Mouse (Mus musculus): ENCODE results near the gene Atl3. TPM values are rescaled to one million over a fixed set of nuclear protein-coding genes. Genes with fewer than 3 reads are reported as not detected.

The Atl3 gene
- polyA plus RNA-seq, 2 experiments, result 7.3 to 7.5 TPM

GRCm38 (mm10) chr19:7557328-7557822 lies 63.5 kb downstream of the Atl3 start, which contains the start of gene Pla2g16:
Gene Pla2g16, plus strand, starts transcription at chr19:7557459.
- peaks cover 24 to 30% of the 10 kb centered on the region in 2 experiments for H3K4me1 ChIP-seq (replicated peaks; ENCODE audit: control insufficient read depth in 2 of 2, insufficient read depth in 2 of 2, low read length in 1 of 2)
- TF ChIP-seq EP300 (IDR thresholded peaks at IDR 0.05; ENCODE audit: low read depth) (no peak), CTCF (IDR thresholded peaks at IDR 0.05; ENCODE audit: low read depth) (peak; percentile 57)
- WGBS (ENCODE audit: insufficient replicate concordance), result 1% methylated on average over 27 of the region's 27 CpGs
- H3K36me3 ChIP-seq (replicated peaks; ENCODE audit: control insufficient read depth, insufficient read depth, low read depth), result no peaks in the 10 kb centered on the region
- H3K4me3 ChIP-seq (ENCODE audit: insufficient read depth in 1 of 2, low read depth in 2 of 2, low read length in 2 of 2), result peak within 1 kb of the TSS; percentile 70 to 93
- H3K27ac ChIP-seq, result peak within 1 kb of the TSS; percentile 46
- no peaks in the 10 kb centered on the region for H3K9me3 ChIP-seq (ENCODE audit: control insufficient read depth, low read length)
- no peaks in the 10 kb centered on the region for H3K27me3 ChIP-seq (ENCODE audit: control insufficient read depth, insufficient read depth, low read length)
- H3K9ac ChIP-seq (replicated peaks), result peak within 1 kb of the TSS; percentile 82
- ATAC-seq (ENCODE audit: insufficient read depth), result peak; percentile 91
- peak; percentile 72 to 73 (median 72) for DNase-seq (ENCODE audit: low read depth in 3 of 3, low spot score in 3 of 3)
- peak within 1 kb of the TSS; percentile 77 for H3K4me2 ChIP-seq (ENCODE audit: low read depth)

- Histone ChIP-seq H3K36me3 (replicated peaks; ENCODE audit: control insufficient read depth, insufficient read depth, low read depth) (no peaks in the 10 kb centered on the region), H3K9ac (replicated peaks) (peak overlapping the region; percentile 82), H3K27me3 (ENCODE audit: control insufficient read depth, insufficient read depth, low read length) (no peaks in the 10 kb centered on the region), H3K27ac (peak overlapping the region; percentile 46), H3K4me1 (replicated peaks; ENCODE audit: control insufficient read depth in 2 of 2, insufficient read depth in 2 of 2, low read length in 1 of 2) (peaks cover 20 to 26% of the 10 kb centered on the region in 2 experiments), H3K4me2 (ENCODE audit: low read depth) (peak overlapping the region; percentile 77), H3K9me3 (ENCODE audit: control insufficient read depth, low read length) (no peaks in the 10 kb centered on the region), H3K4me3 (ENCODE audit: insufficient read depth in 1 of 2, low read depth in 2 of 2, low read length in 2 of 2) (peak overlapping the region; percentile 70 to 93)
- no peak for DNase-seq (ENCODE audit: low read depth in 3 of 3, low spot score in 3 of 3)
- ATAC-seq (ENCODE audit: insufficient read depth), result peak; percentile 49
- 5% methylated on average over 4 of the region's 4 CpGs for WGBS (ENCODE audit: insufficient replicate concordance)
- TF ChIP-seq CTCF (IDR thresholded peaks at IDR 0.05; ENCODE audit: low read depth) (no peak), EP300 (IDR thresholded peaks at IDR 0.05; ENCODE audit: low read depth) (no peak)
These were observed 64.0 kb downstream of the Atl3 start for GRCm38 (mm10) chr19:7557844-7558243.

- Histone ChIP-seq H3K4me2 (ENCODE audit: low read depth) (peak overlapping the region; percentile 77), H3K9me3 (ENCODE audit: control insufficient read depth, low read length) (no peaks in the 10 kb centered on the region), H3K4me3 (ENCODE audit: insufficient read depth in 1 of 2, low read depth in 2 of 2, low read length in 2 of 2) (peak overlapping the region; percentile 70 to 93), H3K9ac (replicated peaks) (peak overlapping the region; percentile 82), H3K36me3 (replicated peaks; ENCODE audit: control insufficient read depth, insufficient read depth, low read depth) (no peaks in the 10 kb centered on the region), H3K27ac (no peak overlapping the region), H3K4me1 (replicated peaks; ENCODE audit: control insufficient read depth in 2 of 2, insufficient read depth in 2 of 2, low read length in 1 of 2) (peaks cover 11 to 17% of the 10 kb centered on the region in 2 experiments), H3K27me3 (ENCODE audit: control insufficient read depth, insufficient read depth, low read length) (no peaks in the 10 kb centered on the region)
- no peak for TF ChIP-seq EP300 (IDR thresholded peaks at IDR 0.05; ENCODE audit: low read depth)
- TF ChIP-seq CTCF (IDR thresholded peaks at IDR 0.05; ENCODE audit: low read depth), result no peak
- ATAC-seq (ENCODE audit: insufficient read depth) (no peak), DNase-seq (ENCODE audit: low read depth in 3 of 3, low spot score in 3 of 3) (no peak)
- WGBS (ENCODE audit: insufficient replicate concordance), result 66% methylated on average over 4 of the region's 4 CpGs
These were observed 64.8 kb downstream of the Atl3 start for GRCm38 (mm10) chr19:7558675-7559074.

GRCm38 (mm10) chr19:7559986-7560385 lies 66.1 kb downstream of the Atl3 start:
- DNase-seq (ENCODE audit: low read depth in 3 of 3, low spot score in 3 of 3), result no peak
- no peak for ATAC-seq (ENCODE audit: insufficient read depth)
- Histone ChIP-seq H3K4me2 (ENCODE audit: low read depth) (no peak overlapping the region), H3K27me3 (ENCODE audit: control insufficient read depth, insufficient read depth, low read length) (no peaks in the 10 kb centered on the region), H3K4me3 (ENCODE audit: insufficient read depth in 1 of 2, low read depth in 2 of 2, low read length in 2 of 2) (no peak overlapping the region), H3K9me3 (ENCODE audit: control insufficient read depth, low read length) (no peaks in the 10 kb centered on the region), H3K4me1 (replicated peaks; ENCODE audit: control insufficient read depth in 2 of 2, insufficient read depth in 2 of 2, low read length in 1 of 2) (peaks cover under 1 to 11% of the 10 kb centered on the region in 2 experiments; a peak in 2 of 4 replicates), H3K27ac (no peak overlapping the region), H3K36me3 (replicated peaks; ENCODE audit: control insufficient read depth, insufficient read depth, low read depth) (no peaks in the 10 kb centered on the region), H3K9ac (replicated peaks) (no peak overlapping the region)
- 69% methylated on average over 4 of the region's 4 CpGs for WGBS (ENCODE audit: insufficient replicate concordance)
- TF ChIP-seq EP300 (IDR thresholded peaks at IDR 0.05; ENCODE audit: low read depth) (no peak), CTCF (IDR thresholded peaks at IDR 0.05; ENCODE audit: low read depth) (no peak)

- Histone ChIP-seq H3K36me3 (replicated peaks; ENCODE audit: control insufficient read depth, insufficient read depth, low read depth) (no peaks in the 10 kb centered on the region), H3K4me3 (ENCODE audit: insufficient read depth in 1 of 2, low read depth in 2 of 2, low read length in 2 of 2) (no peak overlapping the region), H3K4me1 (replicated peaks; ENCODE audit: control insufficient read depth in 2 of 2, insufficient read depth in 2 of 2, low read length in 1 of 2) (peaks cover 0 to 10% of the 10 kb centered on the region in 2 experiments; a peak in 2 of 4 replicates), H3K9me3 (ENCODE audit: control insufficient read depth, low read length) (no peaks in the 10 kb centered on the region), H3K4me2 (ENCODE audit: low read depth) (no peak overlapping the region), H3K27ac (no peak overlapping the region), H3K9ac (replicated peaks) (no peak overlapping the region), H3K27me3 (ENCODE audit: control insufficient read depth, insufficient read depth, low read length) (no peaks in the 10 kb centered on the region)
- TF ChIP-seq CTCF (IDR thresholded peaks at IDR 0.05; ENCODE audit: low read depth) (no peak), EP300 (IDR thresholded peaks at IDR 0.05; ENCODE audit: low read depth) (no peak)
- WGBS (ENCODE audit: insufficient replicate concordance), result 54% methylated on average over 3 of the region's 3 CpGs
- DNase-seq (ENCODE audit: low read depth in 3 of 3, low spot score in 3 of 3) (no peak), ATAC-seq (ENCODE audit: insufficient read depth) (no peak)
These were observed 67.6 kb downstream of the Atl3 start for GRCm38 (mm10) chr19:7561456-7561855.
